Mouse (Mus musculus) ovary, adult 18-20 months (tissue): ENCODE measurements around the gene Art2b.
"Not testable (repeated sequence)": the region's sequence is repeated elsewhere in the genome, so short reads cannot be mapped to it uniquely, and the experiment has no call there.

ENCODE experiments used
- DNase-seq: peaks from one replicate; pipeline ENCODE4 v3.0.0; 2022; ENCODE audit warnings: low spot score, mixed read lengths

Art2b gene

DNA sequence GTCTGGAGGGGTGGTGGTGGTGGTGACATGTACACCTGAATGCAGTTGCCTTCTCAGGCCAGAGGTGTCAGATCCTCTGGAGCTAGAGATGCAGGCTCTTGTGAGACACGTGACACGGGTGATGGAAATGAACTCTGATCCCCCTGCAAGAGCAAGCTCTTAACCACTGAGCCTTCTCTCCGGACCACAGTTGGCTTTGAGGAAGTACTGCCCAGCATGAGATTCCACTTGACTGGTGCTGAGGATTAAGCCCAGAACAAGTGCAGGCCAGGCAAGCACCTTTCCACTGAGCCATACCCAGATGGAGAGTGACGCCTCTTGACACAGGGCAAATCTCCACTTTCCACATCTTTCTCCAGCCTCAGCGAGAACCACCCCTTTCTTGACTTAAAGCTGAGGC lies 26.0 kb downstream of the Art2b start:
- not testable (repeated sequence) for DNase-seq

DNA sequence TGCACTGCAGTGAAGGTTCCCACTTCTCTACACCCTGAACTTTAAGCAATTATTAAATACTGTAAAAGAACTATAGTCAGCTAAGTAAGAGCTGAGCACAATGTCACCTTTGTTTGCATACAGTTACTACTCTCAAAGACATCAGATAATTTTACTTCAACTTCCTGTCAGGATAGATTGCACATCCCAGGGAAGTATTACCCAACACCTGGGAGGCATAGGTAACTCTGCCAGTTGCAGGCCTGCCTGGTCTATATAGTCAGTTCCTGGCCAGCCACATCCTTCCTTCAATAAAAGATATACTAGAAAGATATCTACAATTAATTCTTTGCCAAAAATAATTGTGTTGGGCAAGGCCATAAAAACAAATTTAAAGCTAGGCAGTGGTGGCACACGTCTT lies 28.0 kb downstream of the Art2b start:
- no peak for DNase-seq

DNA sequence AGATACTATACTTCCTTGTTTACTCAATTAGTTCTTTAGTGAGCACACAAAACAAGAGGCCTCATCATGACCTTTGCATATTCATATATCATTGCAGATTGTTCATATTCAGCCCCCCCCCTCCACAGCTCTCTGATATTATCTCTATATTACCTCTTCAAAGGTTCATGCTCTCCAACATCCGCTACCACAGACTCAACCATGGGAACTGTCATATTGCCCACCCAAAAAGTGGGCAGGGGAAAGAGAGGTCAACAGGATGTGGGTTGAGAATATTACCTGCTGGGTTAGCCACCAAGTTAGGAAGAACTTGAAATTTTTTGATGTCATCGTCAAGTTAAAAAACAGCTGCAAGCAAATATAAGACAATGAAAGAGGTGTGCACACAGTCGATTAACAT lies 29.9 kb downstream of the Art2b start:
- not testable (repeated sequence) for DNase-seq

DNA sequence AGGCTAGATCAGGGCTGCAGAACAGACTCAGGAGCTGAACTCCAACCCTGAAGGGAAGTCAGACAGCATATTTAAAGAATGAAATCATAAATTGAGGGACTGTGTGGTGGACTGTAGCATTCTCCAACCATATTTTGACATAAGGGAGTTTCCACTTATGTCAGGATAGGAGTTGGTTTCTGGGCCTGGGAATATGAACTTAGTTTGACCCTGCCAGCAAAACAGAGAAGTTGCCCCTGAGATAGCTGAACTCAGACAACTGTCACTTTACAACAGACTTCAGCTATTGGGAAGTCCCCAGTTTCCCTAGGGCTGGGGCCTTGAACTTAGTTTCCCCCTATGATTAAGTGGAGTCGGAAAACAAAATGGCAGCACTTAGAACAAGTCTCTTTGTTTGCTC lies 33.9 kb downstream of the Art2b start:
- no peak for DNase-seq

DNA sequence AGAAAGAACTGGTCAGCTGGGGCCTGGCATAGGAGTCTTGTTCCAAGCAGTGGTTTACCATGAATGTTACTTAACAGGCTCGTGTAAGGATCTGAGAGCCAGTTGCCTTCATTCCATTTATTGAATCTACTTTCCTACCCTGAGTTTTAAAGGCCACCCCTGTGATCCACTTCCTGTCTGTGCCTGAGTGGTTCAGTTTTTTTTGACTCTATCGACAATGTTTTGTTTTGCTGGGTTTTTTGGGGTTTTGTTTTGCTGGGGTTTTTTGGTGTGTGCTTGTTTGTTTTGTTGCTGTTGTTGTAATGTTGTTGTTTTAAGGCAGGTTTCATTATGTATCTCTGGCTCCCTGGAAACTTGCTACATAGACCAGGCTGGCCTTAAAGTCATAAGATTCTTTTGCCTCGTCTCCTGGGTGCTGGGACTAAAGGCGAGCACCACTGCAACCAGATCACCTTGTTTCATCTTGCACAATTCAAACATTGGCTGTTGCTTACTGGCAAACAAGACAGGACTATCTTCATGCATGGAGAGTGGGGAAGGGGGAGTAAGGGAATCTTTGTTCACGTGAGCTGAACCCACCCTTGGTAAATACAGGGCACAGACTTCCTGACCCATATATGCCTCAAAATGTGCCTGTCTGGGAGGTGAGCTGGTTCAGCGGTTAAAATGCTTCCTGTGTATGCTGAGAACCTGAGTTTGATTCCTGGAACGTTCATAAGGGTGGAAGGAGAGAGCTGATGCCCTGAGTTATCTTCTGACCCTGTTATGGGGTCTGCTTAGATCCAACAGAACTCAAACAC lies 34.5 kb downstream of the Art2b start:
- DNase-seq: no peak

DNA sequence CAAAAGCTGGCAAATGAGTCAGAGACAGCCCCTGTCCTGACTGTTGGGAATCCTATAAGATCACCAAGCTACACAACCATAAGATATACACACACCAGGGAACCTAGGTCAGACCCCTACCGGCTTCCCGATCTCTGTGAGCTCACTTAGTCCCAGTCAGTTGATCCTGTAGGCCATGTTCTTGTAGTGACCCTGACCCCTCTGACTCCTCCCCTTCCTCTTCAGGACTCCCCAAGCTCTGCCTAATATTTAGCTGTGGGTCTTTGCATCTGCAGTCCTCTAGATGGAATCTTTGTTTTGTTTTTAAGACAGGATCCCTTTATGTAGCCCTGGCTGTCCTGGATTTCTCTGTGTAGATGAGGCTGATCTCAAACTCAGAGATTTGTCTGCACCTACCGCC lies 36.1 kb downstream of the Art2b start:
- no peak for DNase-seq

DNA sequence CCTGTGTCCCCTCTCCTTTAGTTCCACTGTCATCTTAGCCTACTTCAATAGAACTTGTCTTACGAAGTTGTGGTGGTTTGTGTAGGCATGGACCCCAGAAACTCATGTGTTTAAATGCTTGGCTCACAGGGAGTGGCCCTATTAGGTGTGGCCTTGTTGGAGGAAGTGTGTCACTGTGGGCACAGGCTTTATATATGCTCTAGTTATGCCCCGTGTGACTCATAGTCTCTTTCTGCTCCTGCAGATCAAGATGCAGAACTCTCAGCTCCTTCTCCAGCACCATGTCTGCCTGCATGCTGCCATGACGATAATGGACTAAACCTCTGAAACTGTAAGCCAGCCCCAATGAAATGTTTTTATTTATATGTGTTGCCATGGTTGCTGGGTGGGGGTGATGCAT lies 37.7 kb downstream of the Art2b start:
- no peak for DNase-seq

DNA sequence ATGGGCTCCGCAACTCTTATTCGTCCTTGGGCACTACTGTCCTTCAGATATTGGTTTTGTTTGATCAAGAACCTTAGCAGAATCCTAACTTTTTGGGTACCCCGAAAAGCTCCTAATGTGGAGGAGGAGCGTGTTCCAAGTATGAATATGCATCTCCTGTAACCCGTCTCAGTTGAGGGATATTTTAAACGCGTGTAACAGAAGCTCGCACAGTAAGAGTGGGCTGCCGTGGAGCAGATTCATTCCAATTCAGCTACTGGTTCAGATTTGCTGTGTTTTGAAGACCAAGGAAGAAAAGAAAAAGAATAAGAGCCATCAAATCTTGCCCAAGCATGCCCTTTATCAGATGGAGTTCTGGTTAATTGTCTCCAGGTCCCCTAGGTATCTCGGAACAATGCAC lies 43.7 kb downstream of the Art2b start:
- DNase-seq: no peak

DNA sequence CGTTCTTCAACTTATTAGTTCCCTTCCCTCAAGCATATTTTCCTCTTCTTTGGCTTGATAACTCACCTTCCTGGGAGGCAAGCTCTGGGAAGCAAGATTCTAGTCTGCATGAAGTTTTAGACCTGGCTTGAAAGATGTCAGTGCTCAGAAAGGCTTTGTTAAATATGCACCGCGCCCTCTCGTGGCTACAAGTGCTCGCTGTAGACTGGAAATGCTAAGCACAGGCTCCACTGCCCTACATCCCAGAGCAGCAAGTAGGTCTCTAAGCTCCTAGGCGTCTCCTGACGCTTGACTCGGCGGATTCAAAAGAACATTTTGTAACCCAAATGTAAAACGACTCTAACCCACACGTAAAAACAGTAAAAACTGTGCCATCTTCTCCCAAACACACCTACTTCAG lies 44.3 kb downstream of the Art2b start:
- peak; percentile 21 for DNase-seq

DNA sequence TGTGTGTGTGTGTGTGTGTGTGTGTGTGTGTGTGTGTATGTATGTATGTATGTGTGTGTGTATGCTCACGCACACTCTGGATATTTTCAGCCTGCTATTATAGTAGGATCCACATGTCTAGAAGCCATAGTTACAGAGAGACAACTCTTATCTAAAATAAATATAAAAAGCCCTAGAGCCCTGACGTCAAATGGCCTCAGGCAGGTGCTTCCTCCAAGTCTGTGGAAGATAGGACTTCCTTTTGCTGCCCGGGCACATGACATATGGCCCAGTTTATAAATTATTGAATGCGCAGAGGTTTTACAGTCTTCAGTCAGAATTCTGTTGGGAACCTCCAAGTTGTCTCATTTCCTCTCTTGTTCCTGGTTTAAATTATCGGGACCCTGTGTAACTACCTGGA lies 44.7 kb downstream of the Art2b start:
- no peak for DNase-seq

DNA sequence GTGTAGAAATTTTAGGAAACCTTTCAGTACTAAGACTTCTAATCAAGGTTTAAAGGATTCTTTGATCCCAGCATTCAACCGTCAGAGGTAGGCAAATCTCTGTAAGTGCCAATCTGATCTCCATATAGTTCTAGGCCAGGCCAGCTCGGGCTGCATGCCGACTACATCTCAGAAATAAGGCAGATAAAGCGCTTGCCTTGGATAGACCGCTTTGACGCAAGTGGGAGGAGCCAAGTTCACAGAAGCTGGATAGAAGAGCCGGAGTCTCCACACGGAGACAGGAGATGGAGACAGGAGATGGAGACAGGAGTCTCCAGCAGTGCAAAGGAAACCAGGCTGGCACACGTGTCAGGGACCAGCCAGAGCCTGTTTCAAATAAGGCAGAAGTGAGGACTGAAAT lies 45.6 kb downstream of the Art2b start:
- no peak for DNase-seq

DNA sequence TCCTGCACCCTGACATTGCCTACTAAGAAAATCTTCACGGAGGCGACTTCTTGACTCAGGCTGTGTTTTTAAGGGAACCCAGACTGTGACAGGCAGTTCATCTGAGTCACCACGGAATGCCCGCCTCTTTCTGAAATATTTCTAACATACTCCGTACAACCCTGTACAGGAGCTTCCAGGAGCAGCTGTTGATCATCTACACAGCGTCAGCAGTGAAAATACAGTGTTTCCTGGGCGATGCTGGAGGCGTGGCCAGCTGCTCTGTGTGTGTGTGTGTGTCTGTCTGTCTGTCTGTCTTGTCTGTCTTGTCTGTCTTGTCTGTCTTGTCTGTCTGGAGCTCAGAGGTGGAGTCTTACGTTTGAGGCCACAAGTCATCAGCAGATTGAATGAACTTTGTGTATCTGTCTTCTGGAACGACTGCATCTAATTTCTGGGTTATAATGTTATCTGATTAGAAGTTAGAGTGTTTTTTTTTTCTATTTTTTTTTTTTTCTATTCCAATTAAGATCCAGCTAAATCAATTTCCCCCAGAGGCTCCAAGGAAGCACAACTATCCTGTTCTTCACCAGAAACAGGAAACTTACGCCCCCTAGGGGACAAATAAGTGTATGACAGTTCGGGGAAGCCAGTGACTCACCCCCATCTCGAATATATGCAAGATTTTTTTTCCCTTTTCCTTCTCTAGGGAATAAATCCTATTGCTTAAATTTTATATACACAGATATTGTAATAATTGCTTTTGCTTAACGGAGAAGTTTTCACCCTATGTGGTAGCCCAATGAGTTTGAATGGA lies 47.1 kb downstream of the Art2b start:
- DNase-seq: no peak

DNA sequence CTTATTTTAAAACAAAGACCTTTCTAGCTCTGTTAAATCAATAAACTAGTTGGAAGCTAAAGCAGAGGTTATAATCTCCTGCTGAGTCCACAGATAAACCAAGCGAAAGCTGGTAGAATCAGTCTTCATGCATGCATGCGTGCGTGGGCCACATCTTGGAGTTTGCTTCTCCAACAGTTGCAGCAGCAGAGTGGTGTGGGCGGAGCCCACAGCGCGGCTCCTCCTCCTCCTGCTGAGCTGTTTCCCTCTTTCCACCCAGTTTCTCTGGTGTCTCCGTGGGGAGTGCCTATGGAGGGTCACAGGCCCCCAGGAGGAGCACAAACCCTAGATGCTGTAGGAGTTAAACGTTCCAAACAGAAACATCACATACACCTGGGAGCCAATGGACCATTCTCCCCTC lies 47.9 kb downstream of the Art2b start:
- DNase-seq: no peak

DNA sequence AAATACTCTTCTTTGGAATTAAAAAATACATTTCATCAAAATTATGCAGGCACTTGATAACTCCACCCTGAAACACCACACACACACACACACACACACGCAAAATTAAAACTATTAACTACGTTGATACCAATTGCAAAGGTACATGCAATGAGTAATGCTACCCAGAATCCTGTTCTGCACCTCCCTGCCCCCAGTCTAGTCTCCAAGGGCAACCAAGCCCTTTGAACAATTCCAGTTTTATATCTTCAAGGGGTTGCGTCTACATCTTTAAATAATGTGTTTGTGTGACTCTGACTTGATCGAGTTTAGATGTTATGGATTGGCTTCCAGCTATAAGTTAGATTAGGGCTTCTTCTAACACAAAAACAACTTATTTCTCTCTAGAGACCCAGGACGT lies 49.9 kb downstream of the Art2b start:
- DNase-seq: no peak

DNA sequence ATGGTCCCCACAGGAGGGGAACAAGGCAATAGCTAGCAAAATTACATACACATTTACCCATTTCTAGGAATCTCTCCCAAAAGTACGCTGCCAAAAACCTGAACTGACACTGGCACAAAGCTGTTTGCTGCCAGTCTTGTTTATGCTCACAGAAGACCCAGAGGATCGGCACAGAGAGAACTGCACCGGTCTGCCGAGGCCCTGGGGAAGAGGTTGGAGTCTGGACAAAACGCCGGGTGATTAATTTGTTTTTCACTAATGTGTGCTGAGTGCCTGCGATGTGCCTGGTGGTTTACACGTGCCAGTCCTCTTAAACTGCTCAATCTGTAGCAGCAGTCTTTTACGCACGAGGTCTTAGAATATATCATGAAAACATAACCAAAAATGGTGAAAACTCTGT lies 50.3 kb downstream of the Art2b start:
- no peak for DNase-seq

DNA sequence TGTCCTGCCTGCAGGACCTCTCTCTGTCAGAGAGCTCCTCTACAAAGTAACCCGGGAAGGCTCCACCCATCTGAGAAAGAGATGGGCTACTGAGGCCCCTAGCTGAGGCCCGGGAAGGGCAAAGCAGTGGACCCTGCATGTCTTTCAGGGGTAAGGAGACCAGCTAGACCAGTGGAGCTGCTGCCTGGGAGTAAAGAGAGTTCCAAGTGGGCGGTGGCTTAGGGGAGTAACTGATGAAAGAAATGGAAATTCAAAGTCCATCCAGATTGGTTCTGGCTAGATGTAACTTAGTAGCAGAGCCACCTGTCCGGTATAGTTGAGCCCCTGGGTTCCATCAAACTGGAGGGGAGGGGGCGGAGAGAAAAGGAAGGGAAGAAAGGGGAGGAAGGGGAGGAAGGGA lies 51.0 kb downstream of the Art2b start:
- no peak for DNase-seq
